Mouse (Mus musculus) mesoderm, embryonic 11.5 days (tissue): ENCODE measurements around the gene Cldn22.
"Not testable (repeated sequence)": the region's sequence is repeated elsewhere in the genome, so short reads cannot be mapped to it uniquely, and the experiment has no call there.

Experiments
- DNase-seq: peaks from one replicate; pipeline ENCODE4 v3.0.0-alpha.2; 2012; ENCODE audit warnings: low read depth, low spot score

The Cldn22 gene

GRCm38 (mm10) chr8:47824182-47824581 is at the start of gene Cldn22:
Cldn22 (plus strand) TSS chr8:47824482.
- DNase-seq = no peak

DNA sequence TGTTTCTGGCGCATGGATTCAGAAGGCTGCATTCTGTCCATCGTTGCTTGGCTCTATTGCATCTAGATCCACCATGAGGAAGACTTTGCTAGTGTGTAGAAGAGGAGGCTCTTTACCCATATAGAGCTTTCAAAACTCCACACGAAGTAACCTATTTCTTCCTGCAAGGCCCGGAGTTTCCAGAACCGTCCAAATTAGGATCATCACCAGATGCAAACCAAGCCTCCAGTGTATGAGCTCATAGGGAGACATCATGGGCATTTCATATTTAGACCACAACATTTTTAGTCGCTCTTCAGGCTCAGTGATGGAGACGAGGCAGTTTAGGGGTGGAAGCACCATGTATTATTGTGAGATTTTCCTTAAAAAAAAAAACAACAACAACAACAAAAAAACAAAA is 46.9 kb upstream of the Cldn22 start:
- no peak for DNase-seq

DNA sequence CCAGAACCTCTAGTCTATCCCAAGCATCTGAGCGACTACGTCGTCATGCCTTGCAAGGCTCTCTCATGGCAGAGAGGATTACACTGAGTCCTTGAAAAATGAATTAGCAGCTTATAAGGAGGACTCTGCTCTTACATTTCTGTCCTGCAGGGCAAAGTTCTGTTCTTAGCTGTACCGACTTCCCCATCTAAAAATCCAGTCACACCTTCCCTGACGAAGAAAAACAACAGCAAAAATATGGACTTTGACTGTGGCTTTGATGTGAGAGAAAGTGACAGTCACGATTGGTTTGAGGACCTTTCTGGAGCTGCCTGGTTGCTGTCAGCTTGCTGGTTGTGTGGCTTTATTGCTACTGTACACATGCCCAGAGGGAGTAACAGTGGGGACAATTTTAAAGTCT is 44.7 kb upstream of the Cldn22 start:
- no peak for DNase-seq

DNA sequence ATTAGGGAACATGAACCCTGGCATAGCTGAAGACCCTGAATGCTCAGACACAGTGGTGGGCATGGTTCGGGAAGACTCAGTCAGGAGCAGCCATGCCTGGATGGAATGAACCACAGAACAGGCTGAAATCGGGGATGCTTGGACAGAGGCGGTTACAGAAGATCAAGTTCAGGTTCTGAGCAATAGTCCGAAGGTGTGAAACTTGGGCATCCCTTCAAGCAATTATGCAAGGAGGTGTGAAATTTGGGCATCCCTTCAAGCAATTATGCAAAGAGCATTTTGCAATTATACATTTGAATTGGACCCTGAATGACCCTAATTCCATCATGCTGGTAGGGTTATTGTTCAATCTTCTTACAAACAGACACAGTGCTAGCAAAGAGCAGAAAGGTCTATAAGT is 42.4 kb upstream of the Cldn22 start:
- no peak for DNase-seq

GRCm38 (mm10) chr8:47783544-47783943 is 40.7 kb upstream of the Cldn22 start:
- DNase-seq = no peak

DNA sequence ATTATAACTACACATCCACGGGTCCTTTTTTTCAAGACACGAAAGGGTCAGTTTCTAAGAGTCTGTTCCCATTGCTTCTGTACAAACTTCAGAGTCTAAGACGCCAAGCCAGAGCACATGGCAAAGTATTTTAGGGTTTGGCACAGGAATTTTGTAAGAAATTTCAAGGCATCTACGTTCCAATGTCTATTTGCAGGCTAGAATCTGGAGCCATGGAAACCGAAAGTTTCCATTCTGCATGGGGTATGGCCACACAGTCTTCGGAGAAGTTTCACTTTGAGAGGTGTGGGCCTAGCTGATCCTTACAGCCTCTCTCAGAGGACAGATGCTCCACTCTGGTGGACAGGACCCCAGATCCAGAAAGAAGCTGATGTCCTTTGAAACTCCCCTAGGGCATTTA is 40.3 kb upstream of the Cldn22 start:
- DNase-seq = no peak

- no peak for DNase-seq
Observed at GRCm38 (mm10) chr8:47784436-47784835, 39.8 kb upstream of the Cldn22 start.

DNA sequence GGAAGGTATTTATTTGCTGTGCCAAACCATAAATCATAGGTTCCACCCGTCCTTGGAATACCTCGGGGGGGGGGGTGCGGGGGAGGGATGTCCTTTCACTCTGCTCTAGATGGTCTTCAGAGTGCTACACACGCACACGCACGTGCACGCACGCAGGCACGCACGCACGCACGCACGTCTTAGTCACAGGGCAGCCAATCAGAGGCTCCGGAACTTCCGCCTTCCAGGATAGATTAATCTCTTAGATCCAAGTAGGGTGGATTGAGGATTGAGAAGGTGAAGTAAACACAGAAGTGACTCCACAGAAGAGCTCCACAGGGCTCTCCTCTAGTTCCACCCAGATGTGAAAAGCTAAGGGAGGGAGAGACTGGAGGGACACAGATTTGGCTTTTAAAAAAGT is 38.0 kb upstream of the Cldn22 start:
- DNase-seq = no peak

DNA sequence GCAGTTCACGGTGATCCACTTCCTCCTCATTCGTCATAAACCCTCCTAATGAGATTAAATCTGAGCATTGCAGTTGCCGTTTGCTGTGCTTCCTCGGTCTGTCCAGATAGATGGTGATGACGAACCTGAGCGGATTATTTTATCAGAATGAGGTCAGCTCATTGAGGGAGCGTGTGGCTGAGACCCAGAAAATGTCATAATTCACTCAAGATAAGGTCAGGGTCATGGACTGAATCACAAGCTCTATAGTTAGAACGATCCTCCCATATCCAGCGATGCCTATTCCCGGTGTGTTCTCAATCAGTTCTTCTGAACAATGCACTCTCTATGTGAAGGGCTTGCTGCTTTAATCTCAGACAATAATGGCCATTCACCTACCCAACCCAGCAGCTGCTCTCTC is 36.6 kb upstream of the Cldn22 start:
- peak; percentile 68 for DNase-seq

DNA sequence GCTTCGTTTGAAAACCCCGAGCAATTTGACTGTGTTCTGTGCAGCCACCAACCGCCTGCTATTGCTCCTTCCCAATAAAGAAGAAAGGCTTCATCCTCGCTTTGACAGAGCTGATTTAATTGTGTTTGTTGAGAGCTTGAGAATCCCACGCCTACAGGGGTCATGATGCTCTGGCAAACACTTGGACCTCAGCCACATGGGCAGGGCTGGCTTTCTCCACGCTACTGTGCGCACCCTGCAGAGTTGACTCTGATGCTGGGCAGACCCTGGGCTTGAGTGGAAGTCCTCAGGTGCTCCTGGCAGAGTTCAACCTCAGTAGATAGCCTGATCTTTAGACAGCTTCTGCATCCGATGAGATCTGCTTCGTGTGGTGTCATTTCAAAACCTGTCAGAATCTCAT is 32.3 kb upstream of the Cldn22 start:
- DNase-seq = no peak

GRCm38 (mm10) chr8:47799438-47799837 is 24.8 kb upstream of the Cldn22 start:
- DNase-seq = peak; percentile 12

DNA sequence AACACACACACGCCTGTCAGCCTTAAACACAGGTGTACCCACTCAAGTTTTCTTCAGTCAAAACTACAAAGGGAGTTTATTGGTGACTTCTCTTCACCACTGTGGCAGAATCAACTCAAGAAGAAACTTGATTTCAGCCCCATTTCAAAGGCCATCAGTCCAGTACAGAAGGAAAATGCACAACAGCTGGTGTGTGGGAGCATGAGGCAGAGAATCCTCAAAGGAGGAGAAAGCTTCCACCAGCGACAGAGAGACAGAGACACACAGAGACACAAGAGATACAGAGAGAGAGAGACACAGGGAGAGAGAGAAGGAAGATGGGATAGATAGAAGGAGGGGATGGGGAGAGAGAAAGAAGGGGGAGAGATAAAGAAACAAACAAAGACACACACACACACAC is 21.9 kb upstream of the Cldn22 start:
- no peak for DNase-seq

- DNase-seq = no peak
Observed at GRCm38 (mm10) chr8:47804262-47804661, 20.0 kb upstream of the Cldn22 start.

- no peak for DNase-seq
Observed at GRCm38 (mm10) chr8:47809970-47810665, 14.2 kb upstream of the Cldn22 start.

DNA sequence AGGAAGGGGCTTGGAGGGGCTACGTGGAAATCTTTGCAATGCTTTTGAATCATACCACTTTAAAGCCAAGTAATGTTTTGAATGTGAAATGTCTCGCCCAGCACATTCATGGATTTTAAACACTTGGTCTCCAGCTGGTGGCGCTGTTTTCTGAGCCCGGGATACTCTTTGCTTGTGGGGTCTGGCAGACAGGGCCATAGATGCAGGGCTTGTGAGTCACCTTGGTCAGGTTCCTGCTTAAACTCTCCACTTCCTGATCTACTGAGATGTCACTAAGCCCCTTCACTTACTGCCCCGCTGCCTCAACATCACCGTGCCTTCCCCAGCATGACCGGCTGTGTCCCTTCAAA is 13.6 kb upstream of the Cldn22 start:
- DNase-seq = no peak

- DNase-seq = peak; percentile 35
Observed at GRCm38 (mm10) chr8:47811221-47811620, 13.1 kb upstream of the Cldn22 start.

GRCm38 (mm10) chr8:47819034-47819433 is 5.2 kb upstream of the Cldn22 start:
- DNase-seq = no peak

GRCm38 (mm10) chr8:47820914-47821772 is 3.1 kb upstream of the Cldn22 start:
- no peak for DNase-seq

DNA sequence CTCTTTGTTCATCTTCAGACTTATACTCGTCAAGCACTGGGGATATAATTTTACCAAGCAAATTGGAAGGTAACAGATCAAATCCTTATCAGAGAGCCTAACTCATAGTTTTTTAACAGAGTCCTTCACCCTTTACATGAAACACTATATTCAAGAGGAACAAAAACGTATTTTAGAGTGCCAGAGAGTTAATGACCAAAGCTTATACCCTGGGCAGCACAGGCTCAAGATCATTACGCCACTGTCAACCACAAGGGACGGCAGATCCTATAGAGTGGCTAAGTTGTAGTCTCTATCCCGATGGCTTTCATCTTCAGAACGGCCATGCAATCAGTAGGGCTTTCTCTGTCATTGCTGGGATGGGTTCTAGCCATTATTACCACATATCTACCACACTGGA is 2.4 kb upstream of the Cldn22 start, which contains the start of gene Cldn24:
Cldn24 (plus strand) TSS at position 301 of the 400 bp plus-strand sequence.
- DNase-seq = no peak

DNA sequence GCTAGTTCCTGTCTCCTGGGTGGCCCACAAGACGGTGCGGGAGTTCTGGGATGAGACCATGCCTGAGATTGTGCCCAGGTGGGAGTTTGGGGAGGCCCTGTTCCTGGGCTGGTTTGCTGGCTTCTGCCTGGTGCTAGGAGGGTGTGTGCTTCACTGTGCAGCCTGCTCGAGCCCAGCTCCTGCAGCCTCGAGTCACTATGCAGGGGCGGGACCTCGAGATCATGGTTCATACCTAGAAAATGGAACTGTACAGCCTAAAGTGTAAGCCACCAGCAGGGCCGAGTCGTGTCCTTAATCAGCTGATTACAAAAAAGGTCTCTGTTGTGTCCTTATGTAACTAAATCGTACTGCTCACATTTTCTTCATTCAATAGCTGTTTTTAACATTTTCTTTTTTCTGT is 1.7 kb upstream of the Cldn22 start:
- DNase-seq = not testable (repeated sequence)

DNA sequence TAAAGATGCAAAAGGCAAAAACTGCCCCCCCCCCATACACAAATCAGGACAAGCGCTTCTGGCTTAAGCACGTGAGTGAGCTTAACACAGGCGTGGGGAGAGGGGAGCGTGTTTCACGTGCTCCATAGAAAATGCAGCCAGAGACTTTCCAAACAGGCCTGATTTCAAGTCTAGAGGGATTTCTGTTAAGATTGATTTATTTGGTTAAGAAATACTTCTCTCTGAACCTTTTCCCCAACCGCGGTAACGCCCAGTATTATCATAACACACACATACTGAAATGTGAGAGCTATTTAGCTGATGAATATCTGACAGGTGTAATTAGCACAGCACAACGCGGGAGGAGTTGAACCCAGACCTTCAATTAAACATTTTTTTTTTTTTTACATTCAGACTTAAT is 505 bp upstream of the Cldn22 start:
- DNase-seq = no peak

DNA sequence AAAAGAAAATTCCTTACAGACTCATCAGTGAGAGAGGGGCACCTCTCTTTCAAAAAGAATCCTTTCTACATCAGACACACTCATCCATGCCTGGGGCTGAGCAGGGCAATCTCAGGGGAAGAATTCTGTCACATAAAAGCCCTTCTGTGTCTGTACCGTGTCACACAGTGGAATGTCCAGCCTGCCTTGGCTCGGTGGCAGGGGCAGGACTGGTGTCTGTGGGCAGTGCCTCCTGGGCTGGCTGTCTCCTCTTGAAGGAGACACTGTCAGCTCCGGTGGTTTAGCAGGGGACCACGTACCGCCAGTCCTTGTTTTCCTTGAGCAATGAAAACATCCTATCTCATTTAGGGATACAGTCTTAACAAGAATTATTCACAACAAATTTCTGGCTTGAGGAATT is 1.3 kb downstream of the Cldn22 start:
- DNase-seq = no peak

- no peak for DNase-seq
Observed at GRCm38 (mm10) chr8:47826911-47827310, 2.6 kb downstream of the Cldn22 start.
